Mouse (Mus musculus): ENCODE data around the gene Prss30. TPM values are rescaled to one million over a fixed set of nuclear protein-coding genes. Genes with fewer than 3 reads are reported as not detected.
A peak's percentile ranks its signal among the peaks of the same experiment; 100 is the strongest.

Gene Prss30
- not detected for total RNA-seq (2021)
- long read RNA-seq, experiment 1 = 0 reads
- long read RNA-seq, experiment 2 = 0 reads

DNA sequence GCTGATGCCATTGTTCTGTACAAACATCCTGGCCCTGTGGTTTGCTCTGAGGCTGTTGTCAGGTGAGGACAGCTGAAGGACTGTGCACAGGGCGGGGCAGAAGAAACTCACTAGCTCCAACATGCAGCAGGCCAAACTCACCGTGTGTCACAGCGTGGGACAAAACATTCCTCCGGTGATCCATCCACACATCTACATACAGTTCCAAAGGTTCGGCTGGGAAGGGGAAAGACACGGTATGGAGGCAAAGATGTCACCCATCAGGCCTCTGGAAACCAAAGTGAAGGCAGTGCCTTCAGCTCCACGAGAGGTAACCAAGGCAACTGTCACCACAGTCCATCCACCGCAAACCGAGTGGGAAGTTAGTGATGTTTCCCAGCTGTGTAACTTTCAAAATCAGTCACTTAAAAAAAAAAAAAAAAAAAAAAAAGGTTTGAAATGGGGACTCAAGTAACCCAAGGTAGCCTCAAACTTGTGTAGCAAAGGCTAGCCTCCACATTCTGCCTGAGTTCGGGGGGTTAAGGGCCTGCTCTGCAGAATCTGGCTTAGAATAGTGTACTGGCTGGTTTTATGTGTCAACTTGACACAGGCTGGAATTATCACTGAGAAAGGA is at the start of gene Prss30:
Gene Prss30 (minus strand): TSS at position 270 of the 613 bp plus-strand sequence.
- no peak for DNase-seq
- intact Hi-C loops (cut with DNase I; ENCODE audit: low total_unique reads) = no loop called here

DNA sequence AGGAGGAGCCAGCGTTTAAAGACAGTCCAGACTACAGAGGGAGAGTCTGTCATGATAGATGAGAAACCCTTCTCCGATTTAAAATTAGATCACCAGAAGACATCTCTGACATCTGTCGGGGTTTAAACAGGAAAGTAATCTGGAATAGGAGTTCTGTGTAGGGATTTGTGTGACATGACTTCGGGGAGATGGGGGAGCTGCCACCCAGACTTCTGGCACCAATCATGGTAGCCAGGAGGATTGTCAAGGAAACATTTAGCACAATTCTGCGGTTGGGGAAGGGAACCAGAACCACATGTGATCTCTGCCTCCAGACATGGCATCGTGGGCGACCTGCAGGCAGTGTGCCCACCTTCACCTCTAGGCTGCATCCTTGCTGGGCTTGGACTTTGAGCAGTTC is 49.1 kb upstream of the Prss30 start:
- intact Hi-C loops (cut with DNase I; ENCODE audit: low total_unique reads) = no loop called here
- no peak for DNase-seq

DNA sequence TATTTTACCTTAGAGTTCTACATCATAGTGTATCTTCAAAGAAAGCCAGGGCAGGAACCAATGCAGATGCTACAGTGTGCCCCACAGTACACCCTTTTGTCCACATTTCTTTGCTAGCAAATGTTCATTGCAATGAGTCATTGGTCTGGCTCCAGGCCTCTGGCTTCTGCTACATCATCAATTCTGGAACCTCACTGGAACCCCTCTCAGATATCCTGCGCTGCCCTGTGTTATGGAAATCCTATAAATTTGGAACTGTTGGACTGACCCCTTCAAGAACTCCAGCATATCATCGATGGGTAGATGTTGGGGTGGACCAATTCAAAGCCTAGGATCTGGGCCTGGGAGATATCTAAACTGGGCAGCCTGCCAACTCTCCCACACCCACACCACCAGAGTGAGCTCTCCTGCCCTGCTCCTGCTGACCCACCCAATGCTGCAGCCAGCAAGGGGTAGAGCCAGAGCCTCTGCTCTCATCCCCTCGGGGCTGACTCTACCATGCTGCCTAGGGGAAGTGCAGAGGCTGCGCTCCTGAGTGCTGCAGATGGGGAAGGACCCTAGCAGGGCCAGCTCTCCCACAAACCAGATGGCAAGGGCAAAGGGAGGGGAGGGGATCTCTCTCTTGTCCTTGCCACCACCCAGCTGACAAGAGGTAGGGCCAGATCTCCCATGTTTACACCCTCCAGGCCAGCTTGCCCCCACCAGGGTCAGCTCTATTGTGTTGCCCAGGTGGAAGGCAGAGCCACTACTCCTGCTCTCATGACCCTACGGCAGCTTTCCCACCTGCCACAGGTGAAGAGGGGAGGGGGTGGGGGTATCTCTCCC is 41.2 kb upstream of the Prss30 start:
- DNase-seq = peak; percentile 38
- intact Hi-C loops (cut with DNase I; ENCODE audit: low total_unique reads) = no loop called here

DNA sequence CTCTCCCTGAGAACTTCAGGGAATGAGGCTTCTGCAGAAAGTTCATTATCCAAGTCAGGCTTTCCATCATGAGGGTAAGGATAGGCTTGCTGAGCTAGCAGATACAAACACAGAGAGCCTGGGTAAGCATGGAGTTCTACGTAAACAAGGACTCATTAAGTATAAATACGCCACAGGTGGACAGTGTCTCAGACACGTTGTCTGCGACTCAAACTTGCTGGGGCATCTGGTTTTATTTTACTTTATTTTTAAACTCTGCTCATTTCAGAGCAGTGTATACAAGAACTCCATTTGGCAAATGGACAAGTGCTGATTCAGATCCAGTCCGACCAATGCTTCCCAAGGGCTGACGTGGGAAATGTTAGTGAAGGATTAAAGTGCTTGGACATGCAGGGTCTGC is 40.3 kb upstream of the Prss30 start:
- intact Hi-C loops (cut with DNase I; ENCODE audit: low total_unique reads) = no loop called here
- no peak for DNase-seq

DNA sequence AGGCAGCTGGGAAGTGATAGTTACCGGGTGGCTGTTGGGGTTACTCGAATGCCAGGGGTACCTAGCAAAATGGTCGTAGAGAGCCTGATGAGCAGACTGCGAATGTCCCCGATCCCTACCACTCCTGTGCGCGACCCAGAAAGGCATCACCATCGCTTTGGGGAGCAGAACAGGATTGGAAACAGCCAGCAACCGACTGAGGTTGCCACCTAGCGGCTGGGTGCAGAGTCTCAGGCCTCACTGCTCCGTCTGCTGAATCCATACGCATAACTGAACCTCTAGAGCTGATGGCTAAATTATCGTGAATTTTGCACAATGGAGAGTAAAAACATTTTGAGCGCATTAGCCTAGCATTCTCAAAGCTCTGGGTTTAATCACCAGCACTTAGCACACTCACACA is 35.4 kb upstream of the Prss30 start:
- intact Hi-C loops (cut with DNase I; ENCODE audit: low total_unique reads) = no loop called here

DNA sequence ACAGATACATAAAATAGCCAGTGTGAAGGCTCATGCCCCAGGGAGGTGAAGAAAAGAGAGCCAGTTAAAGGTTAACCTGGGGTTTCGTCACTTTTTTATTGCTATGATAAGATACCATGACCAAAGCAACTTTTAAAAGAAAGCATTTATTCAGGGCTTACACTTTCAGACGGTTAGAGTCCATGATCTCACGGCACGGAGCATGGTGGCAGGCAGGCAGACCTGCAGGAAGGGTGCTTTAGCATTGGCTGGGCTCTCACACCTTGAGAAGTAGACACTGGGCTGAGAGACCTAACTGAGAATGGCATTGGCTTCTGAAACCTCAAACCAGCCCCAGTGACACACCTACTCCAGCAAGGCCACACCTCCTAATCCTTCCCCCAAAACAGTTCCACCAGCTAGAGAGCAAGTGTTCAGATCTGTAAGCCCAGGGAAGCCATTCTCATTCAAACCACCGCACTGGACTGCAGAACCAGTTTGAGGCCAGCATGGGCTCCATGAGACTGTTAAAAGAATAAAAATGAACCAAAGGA is 34.1 kb upstream of the Prss30 start:
- DNase-seq = no peak
- intact Hi-C loops (cut with DNase I; ENCODE audit: low total_unique reads) = no loop called here

More for the DNA sequence above, 35.4 kb upstream of the Prss30 start:
- DNase-seq = no peak

DNA sequence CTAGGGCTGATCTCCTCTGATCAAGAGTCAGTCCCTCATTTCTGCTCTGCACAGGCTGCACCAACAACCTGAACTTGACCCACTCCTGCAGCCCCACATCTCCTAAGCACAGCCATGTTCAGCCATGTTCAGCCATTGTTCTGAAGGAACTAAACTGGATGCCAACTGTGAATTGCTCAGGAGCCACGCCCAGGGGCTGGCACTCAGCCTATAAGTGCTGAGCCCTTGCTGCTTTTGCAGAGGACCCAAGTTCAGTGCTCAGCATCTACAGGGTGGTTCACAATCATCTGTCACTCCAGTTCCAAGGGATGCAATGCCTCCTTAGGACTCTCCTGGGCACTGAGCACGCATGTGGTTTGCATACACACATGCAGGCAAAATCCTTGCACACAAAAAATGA is 32.6 kb upstream of the Prss30 start:
- intact Hi-C loops (cut with DNase I; ENCODE audit: low total_unique reads) = no loop called here
- DNase-seq = no peak

DNA sequence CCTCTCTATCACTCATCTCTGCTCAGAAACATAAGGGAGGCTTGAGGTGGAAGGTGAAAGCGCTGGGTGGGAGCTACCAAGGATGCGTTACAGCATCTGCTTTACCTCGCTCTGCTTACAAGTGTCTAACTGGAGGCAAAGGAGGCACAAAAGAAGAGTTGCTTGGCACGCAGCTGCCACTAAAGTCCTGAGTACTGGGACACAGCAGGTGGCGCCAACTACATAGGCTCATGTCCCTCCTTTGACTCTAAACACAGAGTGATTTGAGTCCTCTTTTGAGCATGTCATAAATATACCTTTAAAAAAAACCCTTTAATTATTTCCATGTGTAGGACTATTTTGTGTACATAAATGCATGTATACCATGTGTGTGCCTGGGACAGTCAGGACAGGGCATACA is 29.3 kb upstream of the Prss30 start:
- intact Hi-C loops (cut with DNase I; ENCODE audit: low total_unique reads) = no loop called here
- no peak for DNase-seq

DNA sequence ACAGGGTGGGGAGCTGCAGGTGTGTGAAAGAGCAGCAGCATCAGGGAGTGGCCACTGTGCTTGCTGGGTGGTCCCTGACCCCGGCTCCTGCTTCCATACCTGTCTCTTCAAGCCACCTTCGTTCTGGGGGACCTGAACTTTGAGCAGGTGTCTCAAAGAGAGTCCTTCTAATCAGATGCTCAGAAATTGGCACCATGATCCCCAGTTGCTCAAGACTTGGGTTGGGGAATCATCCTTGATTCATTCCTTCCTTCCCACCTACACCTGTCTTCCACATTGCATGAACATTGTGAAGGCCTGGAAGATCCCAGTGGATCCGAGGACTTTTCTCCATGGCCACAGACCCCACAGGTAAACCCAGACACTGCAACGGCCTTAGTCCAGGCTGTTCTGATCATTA is 27.7 kb upstream of the Prss30 start:
- intact Hi-C loops (cut with DNase I; ENCODE audit: low total_unique reads) = no loop called here
- no peak for DNase-seq

DNA sequence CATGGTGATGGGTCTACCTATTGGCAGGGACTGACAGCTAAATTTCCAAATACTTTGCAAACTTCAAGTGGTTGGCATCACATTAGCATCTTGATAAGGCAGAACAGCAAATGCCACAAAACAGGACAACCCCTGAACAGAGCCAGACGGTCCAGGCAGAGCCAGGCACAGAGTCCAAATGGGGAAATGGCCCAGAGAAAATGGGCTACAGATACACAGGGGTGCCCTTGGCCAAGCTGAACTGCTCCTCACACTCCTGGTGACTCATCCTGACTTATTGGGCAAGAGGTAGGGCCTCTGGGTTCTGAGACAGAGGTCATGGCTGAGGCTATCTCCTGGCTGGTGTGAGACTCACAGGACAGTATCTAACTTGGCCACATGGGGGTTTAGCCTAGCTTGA is 27.0 kb upstream of the Prss30 start:
- intact Hi-C loops (cut with DNase I; ENCODE audit: low total_unique reads) = no loop called here
- no peak for DNase-seq

DNA sequence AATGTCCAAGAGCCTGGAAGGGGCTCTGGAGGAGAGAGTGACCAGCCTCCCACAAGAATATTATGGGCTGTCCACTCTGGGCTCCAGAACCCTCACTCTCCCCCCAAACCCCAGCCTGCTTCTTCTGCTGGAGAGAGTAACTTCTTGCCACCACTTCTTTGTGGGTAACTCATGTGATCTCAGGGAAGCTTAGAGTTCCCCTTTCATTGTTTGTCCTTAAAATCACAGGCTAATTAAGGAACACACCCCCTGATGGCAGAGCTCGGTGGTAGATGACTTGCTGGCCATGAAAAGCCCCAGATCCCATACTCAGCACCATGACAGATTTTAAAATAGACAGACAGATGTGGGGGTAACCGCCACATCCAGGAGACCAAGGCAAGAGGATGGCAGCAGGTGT is 26.6 kb upstream of the Prss30 start:
- DNase-seq = no peak
- intact Hi-C loops (cut with DNase I; ENCODE audit: low total_unique reads) = no loop called here

DNA sequence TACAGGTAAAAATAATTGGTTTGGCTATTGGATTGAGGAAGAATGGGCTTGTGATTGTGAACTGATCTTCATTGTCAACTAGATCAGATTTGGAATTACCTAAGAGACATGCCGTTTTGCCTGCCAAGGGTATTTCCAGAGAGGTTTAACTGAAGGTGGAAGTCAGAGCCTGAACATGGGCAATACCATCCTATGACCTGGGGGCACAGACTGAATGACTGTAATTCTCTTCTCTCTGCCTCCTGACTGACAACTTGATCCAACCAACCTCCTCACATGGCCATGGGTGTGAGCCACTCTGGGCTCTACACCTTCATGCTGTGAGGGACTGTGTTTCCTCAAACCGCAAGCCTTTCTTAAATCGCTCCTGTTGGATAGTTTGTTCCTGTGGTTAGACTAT is 24.7 kb upstream of the Prss30 start:
- DNase-seq = no peak
- intact Hi-C loops (cut with DNase I; ENCODE audit: low total_unique reads) = no loop called here

DNA sequence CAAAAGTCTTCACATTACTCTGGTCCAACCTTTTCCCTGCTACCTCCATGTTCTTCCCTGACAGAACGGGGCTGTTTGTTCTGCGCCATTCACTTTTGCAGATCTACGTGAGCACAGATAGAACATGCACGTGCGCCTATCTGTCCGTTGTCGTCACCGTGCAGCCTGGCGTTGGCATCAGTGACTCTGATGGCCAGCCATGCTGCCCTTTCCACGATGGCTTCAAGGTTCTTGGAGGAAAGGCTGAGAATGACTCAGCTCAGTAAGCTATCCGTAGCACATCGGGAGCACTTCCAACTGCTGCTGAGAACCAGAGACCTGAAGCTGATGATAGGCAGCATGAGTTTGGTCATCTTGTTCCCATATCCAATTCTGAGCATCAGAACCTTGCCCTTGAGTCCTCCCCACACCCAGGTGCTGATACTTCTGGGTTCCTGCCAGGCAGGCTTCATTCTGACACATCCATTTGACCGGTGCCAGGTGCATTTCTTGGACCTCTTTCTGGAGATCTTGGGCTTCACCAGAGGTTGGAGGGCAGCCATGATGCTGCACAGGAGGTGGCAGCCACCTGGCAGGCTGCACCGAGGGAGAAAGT is 23.8 kb upstream of the Prss30 start:
- no peak for DNase-seq
- intact Hi-C loops (cut with DNase I; ENCODE audit: low total_unique reads) = no loop called here

DNA sequence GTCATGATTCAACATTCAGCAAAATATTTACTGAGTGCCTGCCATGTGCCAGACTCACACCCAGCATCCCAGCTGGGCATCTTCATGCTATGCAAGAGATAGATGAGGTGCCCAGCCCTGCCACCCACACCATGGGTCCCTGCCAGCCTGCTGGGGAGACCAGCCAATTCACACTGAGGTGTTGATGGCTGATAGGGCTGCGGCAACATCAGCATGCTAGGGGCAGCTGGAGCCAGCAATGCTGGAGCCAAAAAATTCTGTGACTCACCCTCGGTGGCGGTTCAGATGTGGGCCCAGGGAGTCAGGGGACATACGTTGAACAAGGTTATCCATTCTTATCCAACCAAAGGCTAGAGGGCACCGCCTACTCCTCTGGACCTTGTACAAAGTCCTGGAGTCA is 20.0 kb upstream of the Prss30 start:
- DNase-seq = peak; percentile 66

DNA sequence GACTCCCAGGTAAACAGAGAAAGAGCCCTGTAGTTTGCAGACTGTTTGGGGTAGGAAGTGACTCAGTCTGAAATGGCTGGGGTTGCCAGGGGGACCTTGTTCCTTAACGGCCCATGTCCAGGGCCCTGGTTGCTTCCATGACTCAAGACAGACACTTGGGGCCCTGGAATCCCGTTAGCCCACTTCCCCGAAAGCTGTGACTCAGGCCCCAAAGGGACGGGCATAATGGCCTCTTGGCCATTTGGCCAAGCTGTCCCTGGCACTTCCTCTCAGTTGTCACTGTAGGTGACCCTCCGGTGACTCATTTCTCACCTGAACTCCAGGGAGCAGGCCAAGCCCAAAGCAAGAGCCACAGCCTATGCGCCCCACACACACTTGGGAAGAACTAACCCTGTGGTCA is 18.0 kb upstream of the Prss30 start:
- no peak for DNase-seq
- intact Hi-C loops (cut with DNase I; ENCODE audit: low total_unique reads) = no loop called here

More for the DNA sequence above, 20.0 kb upstream of the Prss30 start:
- intact Hi-C loops (cut with DNase I; ENCODE audit: low total_unique reads) = no loop called here

DNA sequence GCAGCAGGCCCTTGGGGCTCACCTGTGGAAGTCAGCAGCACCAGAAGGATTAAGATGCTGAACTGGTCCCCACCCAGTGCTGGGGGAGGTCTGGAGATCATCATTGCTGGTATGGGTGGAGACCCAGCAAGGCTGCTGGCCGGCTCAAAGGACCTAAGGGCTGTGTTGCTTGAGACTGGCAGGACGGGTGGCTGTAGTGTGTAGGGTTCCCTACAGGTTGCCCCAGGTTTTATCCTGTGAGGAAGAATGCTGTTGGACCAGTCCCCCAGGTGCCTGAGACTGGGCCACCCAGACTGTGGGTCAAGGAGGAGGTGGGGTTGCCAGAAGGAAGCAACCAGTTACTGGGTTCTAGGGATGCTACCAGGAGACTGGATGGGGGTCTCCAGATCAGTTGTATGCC is 17.5 kb upstream of the Prss30 start, which contains the start of gene Prss22:
Gene Prss22 (minus strand): TSS at position 200 of the 400 bp plus-strand sequence.
- no peak for DNase-seq
- intact Hi-C loops (cut with DNase I; ENCODE audit: low total_unique reads) = no loop called here

DNA sequence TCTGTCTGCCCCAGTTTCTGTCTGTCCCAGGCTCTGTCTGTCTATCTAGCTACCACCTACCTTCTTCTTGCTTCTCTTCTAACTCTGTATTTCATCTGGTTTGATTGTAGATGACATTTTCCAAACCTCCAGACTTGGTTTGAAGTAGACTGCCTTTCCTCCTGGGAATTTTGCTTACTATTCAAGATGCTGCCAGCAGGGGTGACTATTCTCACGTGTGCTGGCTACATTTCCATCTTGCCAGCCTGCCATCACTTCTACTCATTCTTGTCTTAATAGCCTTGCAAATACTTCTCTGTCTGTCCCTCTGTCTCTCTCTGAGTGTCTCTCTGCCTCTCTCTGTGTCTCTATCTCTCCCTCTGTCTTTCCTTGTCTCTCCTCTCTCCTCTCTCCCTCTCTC is 15.1 kb upstream of the Prss30 start:
- DNase-seq = no peak
- intact Hi-C loops (cut with DNase I; ENCODE audit: low total_unique reads) = no loop called here

DNA sequence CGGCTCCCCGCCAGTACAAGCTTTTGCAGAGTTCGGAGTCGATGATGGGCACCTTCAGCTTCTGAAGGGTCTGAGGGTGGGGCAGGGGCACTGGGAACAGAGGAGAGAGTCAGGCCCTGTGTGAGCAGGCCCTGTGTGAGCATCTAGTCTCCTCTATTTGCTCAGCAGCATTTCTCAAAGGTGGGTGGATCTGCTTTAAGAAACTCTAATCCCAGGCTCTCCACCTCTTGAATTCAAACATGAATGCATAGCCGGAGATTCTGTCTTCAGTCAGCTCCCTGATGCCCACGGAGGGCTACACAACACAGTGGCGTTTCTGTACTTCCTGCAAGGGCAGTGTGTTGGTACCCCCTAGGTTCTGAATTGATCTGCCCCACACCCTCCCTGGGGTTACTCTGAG is 14.3 kb upstream of the Prss30 start:
- intact Hi-C loops (cut with DNase I; ENCODE audit: low total_unique reads) = no loop called here
- no peak for DNase-seq

DNA sequence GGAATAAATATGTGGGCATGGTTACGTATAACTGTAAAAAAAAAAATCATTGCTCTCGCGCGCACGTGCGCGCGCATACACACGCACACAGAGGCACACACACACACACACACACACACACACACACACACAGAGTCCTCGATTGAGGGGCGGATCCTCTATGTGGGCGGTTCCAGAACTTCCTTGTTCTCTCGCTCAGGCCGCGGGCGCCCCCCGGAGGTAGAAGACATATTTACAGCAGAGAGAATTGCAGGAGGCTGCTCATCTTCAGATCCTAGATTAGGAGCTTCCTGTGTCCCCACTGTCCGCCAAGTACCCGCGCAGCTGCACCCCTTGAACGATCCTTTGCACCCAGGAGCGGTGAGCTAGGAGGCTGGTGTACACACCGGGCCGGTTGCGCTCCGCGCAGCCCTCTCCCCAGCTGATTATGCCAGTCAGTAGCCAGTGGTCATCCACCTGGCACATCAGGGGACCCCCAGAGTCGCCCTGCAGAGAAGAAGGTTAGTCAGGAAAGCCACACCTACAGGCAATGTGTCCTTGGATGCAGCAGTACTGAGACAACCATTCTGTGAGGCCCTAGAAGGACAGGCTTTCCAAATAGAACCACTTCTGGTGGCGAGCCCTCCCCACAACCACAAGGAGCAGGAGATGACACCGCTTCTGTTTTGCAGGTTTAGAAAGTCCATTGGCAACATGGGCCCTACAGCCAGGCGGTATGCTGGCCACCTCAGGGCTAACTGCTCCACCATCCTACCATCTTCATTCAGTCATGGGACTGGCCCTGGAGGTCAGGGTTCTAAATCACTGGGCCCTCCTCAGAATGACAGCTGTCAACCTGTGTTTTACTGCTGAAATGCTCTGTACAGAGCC is 13.4 kb upstream of the Prss30 start:
- peak; percentile 92 for DNase-seq
- intact Hi-C loops (cut with DNase I; ENCODE audit: low total_unique reads) = no loop called here

All from gastrocnemius, postnatal 14 days (tissue).